Mouse (Mus musculus) gastrocnemius, adult 8-10 months (tissue): ENCODE measurements around the gene Acbd3. TPM values are rescaled to one million over a fixed set of nuclear protein-coding genes. Genes with fewer than 3 reads are reported as not detected.

Experiments
- DNase-seq, 2 experiments: peaks; one replicate each; pipeline ENCODE4 v3.0.0; 2022; ENCODE audit warnings: low spot score in 2 of 2
- total RNA-seq, 4 experiments: library from RNA; stranded (reverse); gene quantifications; 2 replicates each; pipeline ENCODE4 v1.2.4; 2022

The Acbd3 gene
- total RNA-seq, 4 experiments from 2014 or later = 10.2 to 15.0 (median 13.6) TPM

DNA sequence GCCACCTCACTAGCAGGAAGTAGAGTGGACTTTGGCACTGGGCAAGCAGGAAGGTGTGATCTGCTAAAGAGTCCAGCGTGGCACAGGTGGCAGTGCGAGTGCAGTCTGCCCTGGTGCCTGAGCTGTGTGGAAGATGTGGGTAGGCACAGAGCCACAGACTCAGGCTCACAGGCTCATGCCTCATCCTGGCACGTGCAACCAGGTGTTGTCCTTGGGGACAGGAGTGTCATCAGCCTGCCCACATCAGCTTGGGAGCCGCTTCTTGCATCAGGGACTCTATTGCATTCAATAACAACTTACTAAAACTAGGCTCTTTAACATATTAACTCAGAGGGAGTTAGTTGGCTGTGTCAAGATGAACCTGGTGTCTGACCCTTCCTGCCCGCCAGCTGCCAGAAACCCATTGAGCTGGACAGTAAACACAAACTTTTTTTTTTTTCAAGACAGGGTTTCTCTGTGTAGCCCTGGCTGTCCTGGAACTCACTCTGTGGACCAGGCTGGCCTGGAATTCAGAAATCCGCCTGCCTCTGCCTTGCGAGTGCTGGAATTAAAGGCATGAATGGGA is 32.2 kb downstream of the Acbd3 start:
- no peak for DNase-seq

- DNase-seq = no peak
Measured at GRCm38 (mm10) chr1:180762180-180762579, 36.3 kb downstream of the Acbd3 start.

DNA sequence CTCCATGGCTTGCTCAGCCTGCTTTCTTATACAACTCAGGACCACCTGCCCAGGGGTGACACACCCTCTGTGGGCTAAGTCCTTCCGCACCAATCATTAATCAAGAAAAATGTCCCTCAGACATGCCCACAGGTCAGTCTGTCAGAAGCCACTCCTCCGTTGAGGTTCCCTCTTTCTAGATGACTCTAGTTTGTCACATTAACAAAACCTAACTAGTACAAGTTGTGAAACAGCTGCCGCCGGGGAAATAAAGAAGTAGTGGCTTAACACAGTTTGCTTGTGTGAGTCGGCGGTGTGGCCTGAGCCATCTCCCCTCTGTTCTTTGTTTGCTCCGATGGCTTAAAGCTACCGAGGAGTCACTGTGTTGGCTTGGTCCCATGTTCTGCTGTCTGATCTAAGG is 36.8 kb downstream of the Acbd3 start:
- no peak for DNase-seq

- no peak for DNase-seq
Measured at GRCm38 (mm10) chr1:180763307-180763706, 37.5 kb downstream of the Acbd3 start.

- DNase-seq = peak; percentile 63 to 76
Measured at GRCm38 (mm10) chr1:180763828-180764227, 38.0 kb downstream of the Acbd3 start.

- no peak for DNase-seq
Measured at GRCm38 (mm10) chr1:180765393-180765792, 39.5 kb downstream of the Acbd3 start.

- no peak for DNase-seq
Measured at GRCm38 (mm10) chr1:180766557-180766956, 40.7 kb downstream of the Acbd3 start.

DNA sequence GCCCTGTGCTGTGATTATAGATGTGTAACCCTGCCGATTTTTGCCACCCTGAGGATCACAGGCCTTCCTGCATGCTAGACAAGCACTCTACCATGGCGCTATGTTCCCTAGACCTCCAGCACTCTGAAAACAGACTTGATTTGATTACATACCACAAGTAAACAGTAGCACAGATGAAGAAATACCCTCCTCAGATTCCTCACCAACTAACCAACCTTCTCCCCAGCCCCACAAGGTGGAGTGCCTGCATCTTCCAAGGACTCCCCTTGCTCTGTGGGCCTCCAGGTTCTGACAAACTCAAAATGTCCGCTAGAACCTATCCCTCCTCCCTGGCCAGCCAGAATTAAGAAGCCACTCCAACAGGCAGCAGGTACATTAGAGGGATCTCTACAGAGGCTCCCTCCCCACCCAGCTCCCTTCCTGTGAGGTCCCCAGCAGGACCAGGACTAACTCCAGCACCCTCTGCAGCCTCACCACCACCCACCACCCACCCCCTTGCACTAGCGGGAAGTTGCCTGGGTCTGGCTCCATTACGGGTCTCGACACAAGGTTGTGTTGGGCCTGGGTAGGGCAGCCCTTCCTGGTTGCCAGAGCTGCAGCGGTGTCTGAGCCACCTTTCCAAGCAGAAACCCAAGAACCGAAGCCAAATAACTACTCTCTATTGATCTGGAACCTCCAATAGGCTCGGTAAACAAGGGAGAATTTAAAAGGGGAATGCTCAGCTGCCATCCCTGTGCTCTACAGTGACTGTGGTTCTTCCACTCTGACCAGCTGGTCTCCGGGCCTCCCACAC is 41.9 kb downstream of the Acbd3 start:
- DNase-seq = no peak

DNA sequence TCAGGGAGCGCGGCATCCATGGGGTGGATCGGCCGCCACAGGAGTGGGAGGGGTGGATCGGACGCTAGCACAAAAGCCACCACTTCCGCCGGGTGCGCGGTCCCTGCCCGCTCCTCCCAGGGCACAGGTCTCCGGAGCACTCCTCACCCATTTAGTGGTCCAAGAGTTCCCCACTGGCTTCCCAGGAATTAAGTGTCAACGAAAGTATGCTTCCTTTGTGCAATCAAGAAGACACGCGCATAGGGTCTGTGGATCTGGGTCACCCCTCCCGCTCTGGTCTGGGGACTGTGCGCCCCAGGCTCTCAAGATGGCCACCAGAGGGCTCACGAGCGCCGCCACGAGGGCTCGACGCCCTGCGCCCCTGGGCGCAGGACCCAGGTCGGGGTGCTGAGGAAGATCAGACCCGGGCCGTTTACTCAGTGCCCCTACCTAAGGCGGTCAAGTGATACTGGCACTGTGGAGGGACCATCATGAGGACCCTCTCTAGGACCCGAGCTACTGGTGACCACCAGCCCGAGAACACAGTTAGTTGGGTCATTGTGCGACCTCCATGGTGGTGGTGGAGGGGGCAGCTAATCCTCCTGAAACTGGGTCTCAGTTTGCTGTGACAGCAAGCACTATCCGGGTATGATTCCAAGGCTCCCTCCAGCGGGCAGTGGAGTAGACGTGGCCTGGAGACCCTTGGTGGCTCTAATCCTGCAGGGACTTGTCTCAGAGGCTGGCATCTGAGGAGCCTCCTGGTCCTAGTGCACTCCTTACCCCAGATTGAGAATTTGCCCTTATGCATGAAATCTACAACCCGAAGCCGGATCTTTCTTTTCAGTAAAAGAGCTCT is 42.7 kb downstream of the Acbd3 start:
- DNase-seq = peak; percentile 55 to 69

- no peak for DNase-seq
Measured at GRCm38 (mm10) chr1:180771306-180771705, 45.5 kb downstream of the Acbd3 start.

GRCm38 (mm10) chr1:180771722-180772121 is 45.9 kb downstream of the Acbd3 start:
- no peak for DNase-seq

DNA sequence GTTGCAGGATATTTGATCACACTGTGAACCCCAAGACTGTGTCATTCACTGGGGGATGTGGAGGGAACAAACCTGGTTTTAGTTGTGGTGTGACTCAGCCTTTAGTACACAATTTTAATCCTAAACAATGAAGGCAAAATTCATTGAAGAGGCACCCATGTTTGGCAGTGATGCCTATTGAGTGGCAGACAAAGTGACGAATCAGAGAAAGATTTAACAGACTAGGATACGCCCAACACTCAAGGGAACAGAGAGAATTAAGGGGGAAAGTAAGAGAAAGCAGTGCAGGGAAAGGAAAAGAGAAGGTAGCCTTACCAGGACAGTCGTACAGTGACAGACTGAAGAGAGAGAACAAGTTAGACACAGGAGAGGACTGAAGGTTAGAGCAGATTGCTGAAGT is 46.4 kb downstream of the Acbd3 start:
- no peak for DNase-seq

DNA sequence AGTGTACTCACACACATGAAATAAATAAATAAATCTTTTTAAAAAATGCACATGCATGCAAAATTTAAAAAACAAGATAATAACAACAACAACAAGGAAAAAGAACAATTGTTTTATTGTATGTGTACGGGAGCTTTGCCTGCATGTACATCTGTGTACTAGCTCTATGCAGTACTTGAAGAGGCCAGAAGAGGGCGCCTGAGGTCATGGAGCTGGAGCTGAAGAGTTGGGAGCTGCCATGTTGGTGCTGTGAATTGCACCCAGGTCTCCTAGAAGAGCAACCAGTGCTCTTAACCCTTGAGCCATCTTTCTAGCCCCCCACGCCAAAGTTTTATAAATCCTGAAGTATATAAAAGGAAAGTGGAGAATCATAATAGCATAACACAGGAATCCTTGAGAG is 48.8 kb downstream of the Acbd3 start:
- DNase-seq = no peak

- DNase-seq = no peak
Measured at GRCm38 (mm10) chr1:180775317-180775716, 49.5 kb downstream of the Acbd3 start.

DNA sequence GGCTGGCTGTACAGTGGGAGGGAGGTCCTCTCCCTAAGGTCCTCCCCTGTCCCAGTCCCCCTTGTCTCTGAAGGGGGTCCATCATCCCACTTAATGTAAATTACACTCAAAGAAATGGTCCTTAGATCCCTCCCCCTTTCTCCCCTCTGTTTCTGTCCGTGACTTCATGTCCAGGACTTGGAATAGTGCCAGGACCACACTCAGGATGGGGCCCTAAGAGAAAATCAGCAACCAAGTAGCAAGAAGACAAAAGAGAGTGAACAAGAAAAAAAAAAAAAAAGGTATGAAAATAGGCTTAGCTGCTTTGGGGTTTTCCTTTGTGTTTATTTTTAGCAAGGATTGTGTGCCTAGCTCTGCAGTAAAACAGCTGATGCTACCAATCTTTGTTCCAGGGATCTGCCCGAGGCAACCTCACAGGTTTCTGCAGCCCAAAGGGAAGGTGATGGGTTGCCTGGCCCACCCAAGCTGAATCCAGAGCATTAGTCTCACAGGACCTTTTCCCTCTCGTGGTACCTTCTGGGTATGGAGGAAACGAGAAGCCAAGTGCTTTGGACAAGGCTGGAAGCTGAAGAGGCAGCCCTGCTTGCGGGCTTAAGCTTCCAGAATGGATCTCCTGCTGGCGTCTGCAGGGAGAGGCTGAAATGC is 50.1 kb downstream of the Acbd3 start:
- DNase-seq = no peak

- no peak for DNase-seq
Measured at GRCm38 (mm10) chr1:180776494-180776893, 50.7 kb downstream of the Acbd3 start.

- DNase-seq = no peak
Measured at GRCm38 (mm10) chr1:180777289-180777659, 51.4 kb downstream of the Acbd3 start.

DNA sequence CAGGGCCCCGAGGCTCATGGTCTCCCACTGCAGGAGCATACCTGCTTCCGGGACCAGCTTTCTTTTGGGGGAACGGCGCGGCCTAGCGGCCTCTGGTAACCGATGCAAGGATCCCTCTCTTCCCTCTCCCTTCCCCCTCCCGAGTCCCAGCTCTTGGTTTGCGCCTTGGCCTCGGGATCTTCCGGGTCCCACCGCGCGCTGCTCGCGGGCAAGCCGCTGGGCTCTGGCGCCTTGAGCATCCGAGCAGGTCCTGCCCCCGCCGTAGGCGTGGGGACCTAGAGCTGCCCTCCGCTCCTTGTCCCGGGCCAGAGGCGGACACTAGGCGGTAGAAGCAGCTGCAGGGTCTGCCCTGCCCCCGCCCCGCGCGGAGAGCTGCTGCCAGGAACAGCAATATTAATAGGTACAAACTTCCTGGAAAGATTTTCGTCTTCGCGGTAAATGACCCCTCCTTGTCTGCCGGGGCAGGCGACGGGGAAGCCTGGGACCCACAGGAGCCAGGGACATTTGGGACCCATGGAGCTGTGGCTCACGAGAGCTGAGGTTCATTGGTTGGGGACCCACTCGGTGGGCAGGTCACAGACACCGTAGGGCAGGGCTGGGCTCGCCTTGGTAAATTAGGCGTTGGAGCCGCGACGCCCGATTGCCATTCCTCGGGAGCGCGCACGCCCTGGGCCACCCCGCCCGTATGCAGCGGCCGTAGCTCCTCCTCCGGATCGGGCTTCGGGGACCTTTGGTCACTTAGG is 52.0 kb downstream of the Acbd3 start:
- DNase-seq = peak; percentile 82 to 88

- no peak for DNase-seq
Measured at GRCm38 (mm10) chr1:180778403-180778754, 52.5 kb downstream of the Acbd3 start.

DNA sequence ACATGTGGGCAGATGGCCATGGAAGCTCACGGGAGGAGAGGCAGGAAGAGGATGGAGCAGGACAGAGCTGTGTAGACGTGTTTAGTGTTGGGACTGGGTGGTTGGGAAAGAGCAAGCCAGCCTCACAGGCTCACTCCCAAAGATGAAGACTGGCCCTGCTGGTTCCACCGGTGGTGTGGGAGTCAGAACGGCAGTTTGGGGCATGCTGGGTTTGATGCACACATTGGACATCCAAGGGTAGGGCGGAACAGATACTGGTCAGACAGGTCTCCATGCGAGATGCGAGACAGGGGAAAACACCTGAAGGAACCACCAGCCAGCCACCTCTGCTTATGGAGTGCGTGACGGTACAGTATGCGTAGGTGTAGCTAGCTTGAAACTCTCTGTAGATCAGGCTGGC is 53.1 kb downstream of the Acbd3 start:
- no peak for DNase-seq

DNA sequence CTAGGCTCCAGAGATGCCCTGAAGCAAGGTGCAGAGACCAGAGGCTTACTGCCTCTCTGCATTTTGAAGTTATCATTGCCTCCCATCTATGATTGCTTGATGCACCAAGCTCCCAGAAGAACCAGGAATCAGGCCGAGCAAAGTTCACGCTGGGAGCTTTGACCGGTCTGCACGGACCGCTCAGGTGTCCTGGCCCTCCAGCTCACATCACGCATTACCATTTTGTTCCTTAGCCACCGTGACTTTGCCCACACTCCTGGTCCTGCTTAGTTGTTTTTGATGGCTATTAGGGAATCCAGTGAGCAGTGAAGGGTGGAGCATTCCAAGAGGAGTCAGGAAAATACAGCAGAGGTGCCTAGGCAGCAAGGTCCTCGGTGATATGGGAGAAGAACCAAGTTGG is 54.4 kb downstream of the Acbd3 start:
- no peak for DNase-seq
